Mouse (Mus musculus) gastrocnemius, postnatal 14 days (tissue): Measurements from ENCODE around the gene Zcchc18. TPM values are rescaled to one million over a fixed set of nuclear protein-coding genes. Genes with fewer than 3 reads are reported as not detected.
A peak's percentile ranks its signal among the peaks of the same experiment; 100 is the strongest.

Experiments used
- DNase-seq: peaks from one replicate; pipeline ENCODE4 v3.0.0; 2021; ENCODE audit warnings: mixed read lengths
- intact Hi-C: fragments of 180-260 bp; cut with DNase I; formaldehyde crosslinking; loops from one replicate; pipeline ENCODE4 v1.15.1; 2025; ENCODE audit warnings: low total_unique reads
- total RNA-seq, 2 experiments: library from RNA; stranded (reverse); gene quantifications; 2 replicates each; pipeline ENCODE4 v1.2.3; 2021

Gene Zcchc18
- total RNA-seq, 2 experiments from 2014 or later = 0.16 TPM; not detected in 1

DNA sequence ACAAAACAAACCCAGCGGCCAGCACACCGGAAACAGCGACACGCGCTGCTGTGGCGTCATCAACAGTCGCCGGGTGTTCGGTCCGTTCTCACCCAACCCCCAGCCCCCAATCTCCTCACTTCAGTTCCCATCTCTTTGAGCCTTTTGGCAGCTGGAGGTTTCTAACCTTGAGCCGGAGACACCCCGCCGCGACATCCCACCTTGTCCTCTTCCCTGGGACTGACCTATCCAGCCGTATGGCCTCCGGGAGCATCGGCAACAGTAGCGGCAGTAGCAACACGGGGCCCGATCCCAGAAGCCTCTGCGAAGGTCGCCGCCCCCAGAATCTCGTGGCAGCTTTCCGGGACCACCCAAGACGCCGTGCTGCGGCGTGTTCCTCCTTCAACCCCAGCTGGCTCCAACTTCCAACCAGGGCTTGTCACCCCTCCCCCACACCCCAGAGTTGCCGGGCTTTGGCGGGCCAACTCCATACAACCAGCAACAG lies 45.1 kb downstream of the Zcchc18 start, which contains the start of gene Slc25a53:
Gene Slc25a53 (minus strand): TSS at position 303 of the 484 bp plus-strand sequence.
- intact Hi-C loops = no loop called here
- peak; percentile 90 for DNase-seq

DNA sequence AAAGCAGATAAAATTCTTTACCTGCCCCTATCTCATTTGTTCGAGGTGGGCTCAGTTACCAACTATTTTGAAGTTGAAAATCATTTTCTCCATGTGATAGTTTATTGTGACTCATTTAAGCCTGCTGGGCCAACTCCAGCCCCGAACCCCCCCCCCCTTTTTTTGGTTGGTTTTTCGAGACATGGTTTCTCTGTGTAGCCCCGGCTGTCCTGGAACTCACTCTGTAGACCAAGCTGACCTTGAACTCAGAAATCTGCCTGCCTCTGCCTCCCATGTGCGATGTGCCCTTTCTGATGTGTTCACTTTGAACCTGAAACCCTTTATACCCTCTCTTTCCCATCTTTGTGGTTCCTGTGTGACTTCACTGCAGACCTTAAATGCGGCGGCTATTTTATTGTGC lies 45.5 kb downstream of the Zcchc18 start:
- no peak for DNase-seq
- intact Hi-C loops = no loop called here

Other genes with a start within 250 kb of the Zcchc18 start
- 100 to 1,000 TPM; 149 to 161 TPM for gene Morf4l2, start 249.5 kb upstream of the Zcchc18 start, total RNA-seq
- gene Glra4, start 213.0 kb upstream of the Zcchc18 start, total RNA-seq = not detected
- 10 to 100 TPM in 1 of 2 experiments, 1 to 10 TPM in 1; 5.6 to 14.5 TPM for gene Plp1, start 170.5 kb upstream of the Zcchc18 start, total RNA-seq
- gene Rab9b, start 124.4 kb upstream of the Zcchc18 start, total RNA-seq = under 1 TPM; 0.13 to 0.16 TPM
- not detected for gene H2bfm, start 65.8 kb upstream of the Zcchc18 start, total RNA-seq
- gene Tmsb15b2, start 17.7 kb upstream of the Zcchc18 start, total RNA-seq = 1 to 10 TPM; 7.3 to 9.3 TPM
- under 1 TPM in 1 of 2 experiments, not detected in 1; 0.94 TPM for gene Tmsb15l, start 16.3 kb upstream of the Zcchc18 start, total RNA-seq
- 1 to 10 TPM; 1.8 to 4.9 TPM for gene Tmsb15b1, start 16.3 kb upstream of the Zcchc18 start, total RNA-seq
- gene Slc25a53, start 45.1 kb downstream of the Zcchc18 start, total RNA-seq = 1 to 10 TPM; 2.9 to 4.2 TPM
- 1 to 10 TPM; 3.6 to 3.7 TPM for gene Fam199x, start 56.4 kb downstream of the Zcchc18 start, total RNA-seq
- not detected for gene Esx1, start 128.9 kb downstream of the Zcchc18 start, total RNA-seq